Mouse (Mus musculus) frontal cortex, postnatal 10 days (tissue): ENCODE measurements around the gene Rnf224.
A peak's percentile ranks its signal among the peaks of the same experiment; 100 is the strongest.

Experiments used
- DNase-seq, 2 experiments: peaks; one replicate each; pipeline ENCODE4 v3.0.0; 2022; ENCODE audit warnings: low spot score in 2 of 2, mixed read lengths in 1 of 2

Rnf224 gene

DNA sequence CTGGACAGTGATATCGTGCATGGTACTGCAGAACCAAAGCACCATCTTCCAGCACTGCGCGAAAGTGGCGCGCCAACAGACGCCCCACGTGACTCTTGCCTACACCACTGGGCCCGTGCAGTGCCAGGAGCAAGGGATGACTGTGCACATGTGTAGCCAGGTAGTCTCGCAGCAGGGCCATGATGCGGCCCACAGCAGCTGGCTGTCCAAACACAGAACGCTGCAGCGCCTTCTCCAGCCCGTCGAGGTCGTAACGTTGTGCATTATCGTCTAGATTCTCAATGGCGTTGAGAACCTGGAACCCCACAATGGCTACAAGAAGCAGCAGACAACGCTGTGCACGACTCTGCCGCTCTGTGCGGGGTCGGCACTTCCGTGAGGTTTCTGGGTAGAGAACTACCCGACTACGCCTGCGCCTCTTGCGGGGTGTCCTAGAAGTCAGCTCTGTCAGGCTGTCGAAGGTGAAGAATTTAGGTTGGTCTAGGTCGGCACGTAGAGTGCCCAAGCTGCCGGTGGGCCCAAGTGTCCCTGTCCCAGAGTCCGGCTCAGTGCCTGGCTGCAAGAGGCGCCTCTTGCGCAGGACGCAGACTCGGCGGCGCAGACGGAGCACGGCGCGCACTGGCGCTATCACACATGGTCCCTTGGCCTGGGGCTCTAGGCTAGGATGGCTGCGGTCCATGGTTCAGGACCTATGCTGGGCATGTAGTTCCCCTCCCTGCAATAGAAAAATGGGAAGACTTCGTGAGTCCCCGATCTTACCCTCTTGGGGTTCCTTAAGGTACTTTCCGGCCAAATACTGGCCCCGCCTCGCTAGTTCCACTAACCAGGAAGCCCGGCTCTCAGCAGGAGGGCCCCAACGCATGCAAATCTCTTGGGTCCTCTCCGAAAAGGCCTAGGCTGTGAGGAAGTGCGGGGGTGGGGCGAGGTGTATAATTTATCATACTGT, 41.1 kb downstream of the Rnf224 start:
- no peak for DNase-seq

DNA sequence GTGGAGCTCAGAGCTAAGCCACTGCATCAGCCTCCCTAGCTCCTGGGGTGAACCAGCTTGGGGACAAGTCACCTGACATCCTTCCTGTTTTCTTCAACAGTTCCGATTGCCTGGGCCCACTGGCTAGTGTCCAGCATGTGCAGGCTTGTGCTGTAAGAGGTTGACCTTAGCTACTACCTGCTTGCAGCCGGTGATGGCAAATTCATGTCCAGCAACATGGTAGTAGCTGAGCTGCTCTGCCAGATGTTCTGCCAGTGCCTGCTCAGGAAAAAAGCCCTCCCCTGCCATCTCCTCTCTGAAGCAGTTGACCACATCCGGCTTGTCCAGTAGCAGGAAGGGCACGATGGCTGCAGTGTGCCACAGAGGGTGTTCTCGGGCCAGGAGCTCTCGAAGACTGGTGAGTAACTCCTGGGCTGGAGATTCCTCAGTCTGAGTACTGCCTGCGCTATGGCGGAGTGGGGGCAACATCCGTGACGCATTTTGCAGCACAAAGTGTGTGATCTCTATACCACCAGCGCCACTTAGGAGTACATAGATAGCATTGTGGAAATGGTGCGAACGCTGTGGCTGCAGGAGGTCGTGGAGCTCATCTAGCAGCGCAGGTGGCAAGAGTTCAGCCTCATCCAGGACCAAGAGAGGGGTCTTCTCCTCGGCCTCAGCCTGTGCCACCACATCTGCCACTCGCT, 42.0 kb downstream of the Rnf224 start:
- no peak for DNase-seq

DNA sequence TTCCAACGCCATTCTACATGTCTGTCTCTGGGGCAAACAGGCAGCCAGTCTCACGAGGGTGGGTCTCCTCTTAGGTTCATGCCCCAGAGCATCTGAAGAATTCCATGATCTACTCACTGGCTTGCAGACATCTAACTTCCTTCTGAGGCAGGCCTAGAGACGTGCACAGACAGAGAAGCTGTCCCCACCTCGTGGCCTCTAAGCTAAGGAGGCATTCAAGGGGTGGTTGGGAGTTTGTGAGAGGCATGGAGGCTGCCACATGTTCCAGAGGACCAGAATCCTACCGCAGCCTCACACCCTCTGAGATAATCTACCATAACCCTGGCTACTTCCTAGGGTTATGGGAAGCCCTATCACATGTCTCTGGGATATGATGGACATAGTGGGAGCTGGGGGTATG, 42.6 kb downstream of the Rnf224 start:
- no peak for DNase-seq

- DNase-seq: peak; percentile 69 to 75
Measured at GRCm38 (mm10) chr2:25193330-25193770, 43.2 kb downstream of the Rnf224 start.

DNA sequence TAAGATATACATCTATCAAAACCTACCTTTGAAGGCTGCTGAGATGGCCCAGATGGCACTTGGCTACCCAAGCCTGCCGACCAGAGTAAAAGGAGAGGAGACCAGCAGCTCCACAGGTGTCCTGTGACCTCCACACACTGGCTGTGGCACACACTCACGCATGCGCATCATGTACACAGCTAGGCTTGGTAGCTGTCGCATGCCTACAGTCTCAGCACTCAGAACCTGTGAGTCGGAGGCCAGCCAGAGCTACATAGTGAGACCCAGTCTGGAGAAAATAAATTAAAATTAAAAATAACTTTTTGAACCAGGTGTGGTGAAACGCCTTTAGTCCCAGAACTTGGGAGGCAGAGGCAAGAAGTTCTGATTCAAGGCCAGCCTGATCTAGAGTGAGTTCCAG, 48.7 kb downstream of the Rnf224 start:
- no peak for DNase-seq

GRCm38 (mm10) chr2:25186575-25186930, 50.0 kb downstream of the Rnf224 start:
- no peak for DNase-seq

DNA sequence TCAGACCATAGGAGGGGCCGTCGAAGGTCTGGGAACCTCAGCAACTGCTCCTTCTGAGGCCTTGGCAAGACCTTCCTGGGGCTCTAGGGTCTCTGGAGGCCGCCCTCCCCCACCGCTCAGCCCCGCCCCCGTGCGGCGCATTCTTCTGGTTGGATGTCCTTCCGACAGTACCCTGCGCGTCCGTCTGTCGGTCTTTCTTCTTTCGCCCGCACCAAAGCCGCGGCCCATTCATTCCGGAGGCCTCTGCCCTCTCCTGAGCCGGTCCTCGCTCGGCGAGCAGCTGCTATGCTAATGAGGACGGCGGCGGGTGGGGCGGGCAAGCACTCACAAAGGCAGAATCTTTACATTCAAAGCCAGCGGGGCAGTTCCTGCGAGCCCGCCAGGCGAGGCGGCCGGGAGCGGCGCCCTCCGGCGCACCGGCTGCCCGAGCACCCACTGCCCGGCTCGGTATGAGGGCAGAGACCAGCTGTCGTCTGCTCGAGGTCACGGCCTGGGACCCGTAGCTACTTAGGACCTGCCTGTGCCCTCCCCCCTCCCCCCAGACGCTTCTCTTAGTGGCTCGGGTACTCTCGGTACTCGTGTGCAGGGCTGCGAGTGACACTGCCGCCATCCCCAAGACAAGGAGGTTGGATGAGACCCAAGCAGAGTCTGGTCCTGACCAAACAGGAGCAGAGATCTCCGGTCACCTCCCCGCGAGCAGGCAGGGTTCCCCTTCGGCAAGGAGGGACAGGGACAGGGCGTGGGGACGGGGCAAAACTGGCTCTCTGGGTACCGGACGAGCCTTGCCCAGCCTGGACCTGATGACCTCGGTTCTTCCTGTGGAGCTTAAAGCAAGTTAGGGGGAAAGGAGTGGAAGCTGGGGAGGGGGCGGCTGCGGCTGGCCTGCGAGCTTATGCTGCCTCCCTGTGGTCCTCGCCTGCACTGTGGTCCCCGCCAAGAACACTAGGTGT, 50.7 kb downstream of the Rnf224 start:
- peak; percentile 67 to 68 for DNase-seq

DNA sequence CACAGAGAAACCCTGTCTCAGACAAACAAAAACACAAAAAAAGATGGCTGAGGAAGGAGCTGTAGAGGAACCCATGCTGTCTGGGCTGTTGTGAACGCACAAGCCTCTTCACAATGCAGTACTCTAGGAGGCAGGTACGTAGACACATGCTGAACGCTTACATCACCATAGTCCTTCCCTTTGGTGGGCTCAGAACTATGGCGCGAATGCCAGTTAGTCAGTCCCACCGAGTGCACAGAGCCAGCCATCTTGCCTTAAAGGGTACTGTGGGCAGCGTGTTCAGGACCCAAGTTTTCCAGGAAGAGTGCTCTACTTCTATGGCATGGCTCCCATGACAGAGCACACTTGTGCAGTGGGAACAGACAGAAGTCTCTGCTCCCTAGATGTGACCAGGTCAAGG, 52.1 kb downstream of the Rnf224 start:
- no peak for DNase-seq
